Mouse (Mus musculus) cerebellum, adult 2 months (tissue): ENCODE measurements at regions not wholly inside any gene's neighbourhood (a gene's known extent, or its start where the extent isn't known, plus 50 kb on each side); places are given as distances from the start of the nearest gene placed in this dataset.

Experiments
- CTCF ChIP-seq: fragments of 200-500 bp; IDR thresholded peaks from 2 replicates; pipeline ENCODE4 v1.5.1; 2011; ENCODE audit warnings: low read depth, mild to moderate bottlenecking, control low read depth, low read length, moderate library complexity, borderline replicate concordance; ENCODE audit not compliant: insufficient read depth
- POLR2A ChIP-seq: fragments of 200-500 bp; IDR thresholded peaks from 2 replicates; pipeline ENCODE4 v1.6.1; 2011; ENCODE audit warnings: low read length, control low read depth, borderline replicate concordance; ENCODE audit not compliant: insufficient read depth

GRCm38 (mm10) chr2:106455039-106455438 is 238.0 kb upstream of the Mpped2 start:
- TF ChIP-seq POLR2A (no peak), CTCF (no peak)
